ENCODE assay signal across 17 mouse cellular contexts in the genomic region with DNA sequence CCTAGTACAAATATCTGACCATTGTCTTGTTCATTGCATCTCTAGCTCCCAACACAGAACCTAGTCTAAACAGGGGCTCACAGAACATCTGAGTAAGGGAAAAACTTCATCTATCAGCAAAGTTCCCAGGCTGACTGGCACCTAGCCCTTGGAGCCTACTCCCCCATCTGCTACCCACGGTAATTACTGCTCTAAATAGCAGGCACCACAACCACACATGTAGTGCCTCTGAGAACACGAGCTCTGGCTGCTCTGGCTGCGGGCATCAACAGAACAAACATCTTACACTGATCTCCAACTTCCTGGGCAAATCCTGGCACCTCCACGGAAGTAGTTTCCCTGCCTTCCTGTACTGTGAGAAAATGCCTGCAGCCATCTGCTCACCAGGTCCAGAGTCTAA. TPM values are rescaled to one million over a fixed set of nuclear protein-coding genes. Genes with fewer than 3 reads are reported as not detected.
DNase-seq lines count a peak whose midpoint lies in the region; ATAC-seq lines count a peak whose summit lies in the region.
"Had no signal": no experiment of that assay in that cellular context is flagged by ENCODE, and none has a peak within 500 bp of the region (broad histone marks: within the 10 kb centered on the region; RNA-seq: fewer than 3 reads in every experiment).

No protein-coding gene starts in this region.

- no peaks in the 10 kb centered on the region for H3K36me3 ChIP-seq in hindbrain, embryonic 16.5 days (ENCODE audit: control insufficient read depth, insufficient read depth, low read length)
- no peaks in the 10 kb centered on the region for H3K36me3 ChIP-seq in hindbrain, embryonic 11.5 days (ENCODE audit: control insufficient read depth, insufficient read depth, low read length)
- H3K36me3 ChIP-seq: heart, embryonic 13.5 days; hindbrain, embryonic 10.5 days; midbrain, embryonic 13.5 days had no signal

- ATAC-seq in hindbrain, embryonic 16.5 days: 0 out of 2 replicates have a peak, but pooled peaks have one; percentile 37
- no peak for ATAC-seq in hindbrain, embryonic 11.5 days (ENCODE audit: low FRiP score)
- ATAC-seq: activated CD4-positive, CD25-positive, alpha-beta regulatory T cell, adult 4 months; intestine, postnatal 0 days; midbrain, embryonic 13.5 days had no signal

- no peak overlapping the region for H3K4me2 ChIP-seq in hindbrain, embryonic 16.5 days (ENCODE audit: low read length)
- no peak overlapping the region for H3K4me2 ChIP-seq in hindbrain, embryonic 11.5 days (replicated peaks; ENCODE audit: low read depth, low read length)
- H3K4me2 ChIP-seq: heart, embryonic 13.5 days; midbrain, embryonic 13.5 days had no signal

- DNase-seq in hindbrain, embryonic 11.5 days (ENCODE audit: low spot score): no peak
- DNase-seq in layer of hippocampus, adult 11-12 months (ENCODE audit: low spot score): peak; percentile 75
- peak; percentile 38 to 43 for DNase-seq in layer of hippocampus, postnatal 25 days (ENCODE audit: extremely low spot score in 1 of 2, low spot score in 1 of 2)
- peak; percentile 68 for DNase-seq in telencephalon, adult 2 months (ENCODE audit: low read depth, low spot score)
- DNase-seq in urinary bladder, postnatal 10 days (ENCODE audit: low spot score): no peak
- no peak for DNase-seq in adrenal gland, postnatal 14 days
- DNase-seq: cerebellum, adult 2 months; gastrocnemius, postnatal 25 days; kidney, postnatal 36 days; lung, adult 18-20 months had no signal

- no peaks in the 10 kb centered on the region for H3K9me3 ChIP-seq in hindbrain, embryonic 16.5 days (ENCODE audit: control insufficient read depth, low read length)
- H3K9me3 ChIP-seq in hindbrain, embryonic 11.5 days (ENCODE audit: control insufficient read depth, low read length): no peaks in the 10 kb centered on the region
- H3K9me3 ChIP-seq: heart, embryonic 13.5 days had no signal

- peaks cover 2% of the 10 kb centered on the region; the same call in 1 of the 2 replicates for H3K4me1 ChIP-seq in hindbrain, embryonic 16.5 days (ENCODE audit: control insufficient read depth, insufficient read depth, low read depth, low read length)
- no peaks in the 10 kb centered on the region for H3K4me1 ChIP-seq in hindbrain, embryonic 11.5 days (replicated peaks; ENCODE audit: control insufficient read depth, insufficient read depth, low read length)
- H3K4me1 ChIP-seq: heart, embryonic 13.5 days had no signal

- no peak overlapping the region for H3K27ac ChIP-seq in hindbrain, embryonic 16.5 days (ENCODE audit: low read depth, low read length)
- H3K27ac ChIP-seq in hindbrain, embryonic 11.5 days (ENCODE audit: low read depth, low read length): no peak overlapping the region
- H3K27ac ChIP-seq: heart, embryonic 13.5 days; hindbrain, embryonic 10.5 days; macrophage; midbrain, embryonic 13.5 days had no signal

- no peaks in the 10 kb centered on the region for H3K27me3 ChIP-seq in hindbrain, embryonic 16.5 days (replicated peaks; ENCODE audit: control insufficient read depth, insufficient read depth, low read length)
- H3K27me3 ChIP-seq in hindbrain, embryonic 11.5 days (ENCODE audit: control insufficient read depth, insufficient read depth, low read length): no peaks in the 10 kb centered on the region
- H3K27me3 ChIP-seq: heart, embryonic 13.5 days; midbrain, embryonic 13.5 days had no signal

- H3K9ac ChIP-seq in hindbrain, embryonic 16.5 days (ENCODE audit: low read depth, low read length): no peak overlapping the region
- H3K9ac ChIP-seq in hindbrain, embryonic 11.5 days (ENCODE audit: low read depth, low read length): no peak overlapping the region
- H3K9ac ChIP-seq: heart, embryonic 13.5 days; midbrain, embryonic 13.5 days had no signal

- H3K4me3 ChIP-seq in hindbrain, embryonic 16.5 days (ENCODE audit: low read length): no peak overlapping the region
- H3K4me3 ChIP-seq in hindbrain, embryonic 11.5 days (ENCODE audit: low read depth, low read length): no peak overlapping the region
- H3K4me3 ChIP-seq: heart, embryonic 13.5 days; hindbrain, embryonic 10.5 days; midbrain, embryonic 13.5 days had no signal

- 61% methylated on average over 4 of the region's 4 CpGs for WGBS in hindbrain, embryonic 16.5 days
- 76% methylated on average over 4 of the region's 4 CpGs for WGBS in hindbrain, embryonic 11.5 days

RNA-seq across cellular contexts. Expression of a gene that starts 28.2 kb away (rescaled TPM):
- 27.6 and 33.9 TPM in 2 replicates for polyA plus RNA-seq in hindbrain, embryonic 16.5 days (2015; fragmentation: Nextera tagmentation; extraction: Ambion mirVana)
- 37.8 and 47.9 TPM in 2 replicates for polyA plus RNA-seq in hindbrain, embryonic 11.5 days (2014; fragmentation: Nextera tagmentation; extraction: Ambion mirVana)
- 100 to 1,000 TPM; 103 to 118 TPM for total RNA-seq in layer of hippocampus, postnatal 25 days (2021)
- total RNA-seq in adrenal gland, postnatal 14 days (2021): 69.6 and 73.3 TPM in 2 replicates

Comparison
In these comparisons a context has a peak if more than half of its experiments do, and no peak if none do; other contexts are left out.
1. DNase-seq: peak in layer of hippocampus, adult 11-12 months (single experiment), layer of hippocampus, postnatal 25 days (2 of 2) and telencephalon, adult 2 months (single experiment); none in hindbrain, embryonic 11.5 days (single experiment), urinary bladder, postnatal 10 days (single experiment) and adrenal gland, postnatal 14 days (single experiment).